Mouse (Mus musculus) ES-E14 (cell line): ENCODE data around the gene Tecr. TPM values are rescaled to one million over a fixed set of nuclear protein-coding genes. Genes with fewer than 3 reads are reported as not detected.

ENCODE experiments used
- DNase-seq: peaks from one replicate; pipeline ENCODE4 v3.0.0-alpha.2; 2013; ENCODE audit warnings: low read depth, low spot score
- H3K27ac ChIP-seq: 2 replicates; pipeline ENCODE4 v1.5.1; 2012; ENCODE audit warnings: low read depth, mild to moderate bottlenecking, low read length, moderate library complexity, mixed read lengths; ENCODE audit not compliant: poor library complexity, insufficient read depth, severe bottlenecking
- H3K36me3 ChIP-seq: 2 replicates; pipeline ENCODE4 v1.6.1; 2012; ENCODE audit warnings: mild to moderate bottlenecking, low read length, moderate library complexity, mixed read lengths; ENCODE audit not compliant: control insufficient read depth, poor library complexity, insufficient read depth, severe bottlenecking
- H3K4me1 ChIP-seq, 2 experiments: fragments of 150-350 bp in 1 of 2; sonication (generic) in 1 of 2; 2 replicates each; pipeline ENCODE4 v1.6.1; 2012; ENCODE audit warnings: low read length in 2 of 2, mild to moderate bottlenecking in 1 of 2, mixed read lengths in 1 of 2; ENCODE audit not compliant: control insufficient read depth in 2 of 2, insufficient read depth in 2 of 2, poor library complexity in 1 of 2
- H3K4me3 ChIP-seq, 2 experiments: fragments of 150-350 bp in 1 of 2; sonication (generic) in 1 of 2; 2 replicates each; pipeline ENCODE4 v1.5.1; 2012; ENCODE audit warnings: low read length in 2 of 2, low read depth in 1 of 2, mild to moderate bottlenecking in 1 of 2, mixed read lengths in 1 of 2; ENCODE audit not compliant: insufficient read depth in 1 of 2, poor library complexity in 1 of 2, severe bottlenecking in 1 of 2
- H3K9ac ChIP-seq: 2 replicates; pipeline ENCODE4 v1.6.1; 2012; ENCODE audit warnings: low read depth, mild to moderate bottlenecking, low read length, mixed read lengths; ENCODE audit not compliant: poor library complexity, insufficient read depth, severe bottlenecking
- H3K9me3 ChIP-seq: fragments of 150-350 bp; sonication (generic); 2 replicates; pipeline ENCODE4 v1.6.1; 2012; ENCODE audit warnings: low read depth, mild to moderate bottlenecking, low read length; ENCODE audit not compliant: control insufficient read depth, insufficient read depth
- CHD2 ChIP-seq: IDR thresholded peaks from 2 replicates; pipeline ENCODE4 v1.6.1; 2014; ENCODE audit warnings: mild to moderate bottlenecking, low read depth, low read length, inconsistent platforms
- HCFC1 ChIP-seq: IDR thresholded peaks from 2 replicates; pipeline ENCODE4 v1.6.1; 2012; ENCODE audit warnings: low read length, inconsistent platforms, borderline replicate concordance; ENCODE audit not compliant: insufficient read depth
- MAFK ChIP-seq: IDR thresholded peaks from 2 replicates; pipeline ENCODE4 v1.6.1; 2014; ENCODE audit warnings: mild to moderate bottlenecking, low read depth, low read length, inconsistent platforms; ENCODE audit not compliant: insufficient read depth
- ZC3H11A ChIP-seq: IDR thresholded peaks from 2 replicates; pipeline ENCODE4 v1.6.1; 2012; ENCODE audit warnings: low read depth, mild to moderate bottlenecking, inconsistent platforms, low read length, borderline replicate concordance
- ZNF384 ChIP-seq: IDR thresholded peaks from 2 replicates; pipeline ENCODE4 v1.6.1; 2012; ENCODE audit warnings: low read depth, low read length, inconsistent platforms
- in situ Hi-C, 2 experiments: fragments of 600-800 bp; cut with MboI; formaldehyde crosslinking; loops; one replicate each; pipeline ENCODE4 v1.15.1; 2025; ENCODE audit warnings: low sequenced_read_pairs in 2 of 2, inconsistent platforms in 1 of 2; ENCODE audit not compliant: unreplicated experiment in 2 of 2
- total RNA-seq: library from RNA; depleted of rRNA; stranded (reverse); fragments of 300-350 nt; gene quantifications from 2 replicates; pipeline ENCODE4 v1.2.3, GENCODE M21; 2012

The Tecr gene
- total RNA-seq, 1 experiment = 246 TPM

GRCm38 (mm10) chr8:83570272-83571000, 37.3 kb downstream of the Tecr start:
- Histone ChIP-seq H3K27ac (no peak overlapping the region), H3K36me3 (peaks cover 29% of the 10 kb centered on the region), H3K9ac (no peak overlapping the region), H3K4me1 (peaks cover 11 to 25% of the 10 kb centered on the region in 2 experiments; a peak in 3 of 4 replicates), H3K9me3 (no peaks in the 10 kb centered on the region), H3K4me3 (no peak overlapping the region)
- TF ChIP-seq ZNF384 (no peak), ZC3H11A (no peak), MAFK (no peak), HCFC1 (no peak), CHD2 (no peak)
- in situ Hi-C loops = no loop called here
- DNase-seq = no peak

- TF ChIP-seq ZNF384 = no peak
- no peak for TF ChIP-seq CHD2
- in situ Hi-C loops = no loop called here
- H3K36me3 ChIP-seq = peaks cover 29% of the 10 kb centered on the region
Measured at GRCm38 (mm10) chr8:83569165-83569564, 38.6 kb downstream of the Tecr start.

DNA sequence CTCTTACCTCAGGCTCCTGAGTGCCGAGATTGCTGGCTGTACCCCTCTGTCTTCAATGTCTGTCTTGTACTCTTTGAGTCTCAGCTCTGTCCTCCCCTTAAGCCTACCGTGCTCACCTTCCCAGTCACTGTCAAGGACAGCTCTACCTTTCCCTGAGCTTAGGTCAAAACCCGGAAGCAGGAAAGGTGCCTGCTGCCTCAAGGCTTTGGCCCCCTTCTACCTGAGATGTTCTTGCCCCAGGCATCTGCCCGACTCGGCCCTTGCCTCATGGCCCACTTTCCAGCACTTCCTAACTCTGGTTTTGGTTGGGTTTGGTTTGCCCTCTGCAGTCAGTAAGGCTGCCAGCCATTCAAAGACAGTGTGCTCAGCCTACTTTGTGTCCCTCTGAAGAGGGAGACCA, 39.0 kb downstream of the Tecr start:
- DNase-seq = no peak
- no peak overlapping the region for H3K27ac ChIP-seq
- TF ChIP-seq CHD2 (no peak), MAFK (no peak), HCFC1 (no peak), ZNF384 (no peak), ZC3H11A (no peak)
- H3K4me1 ChIP-seq = peaks cover 10 to 16% of the 10 kb centered on the region in 2 experiments; a peak in 3 of 4 replicates
- in situ Hi-C loops = no loop called here
- no peaks in the 10 kb centered on the region for H3K9me3 ChIP-seq
- H3K36me3 ChIP-seq = peaks cover 28% of the 10 kb centered on the region
- H3K4me3 ChIP-seq = no peak overlapping the region
- no peak overlapping the region for H3K9ac ChIP-seq

More at GRCm38 (mm10) chr8:83569165-83569564, 38.6 kb downstream of the Tecr start:
- no peak for DNase-seq
- no peak overlapping the region for H3K9ac ChIP-seq
- no peak overlapping the region for H3K4me3 ChIP-seq
- H3K4me1 ChIP-seq = peaks cover 11 to 19% of the 10 kb centered on the region in 2 experiments; a peak in 3 of 4 replicates
- H3K9me3 ChIP-seq = no peaks in the 10 kb centered on the region
- no peak overlapping the region for H3K27ac ChIP-seq

DNA sequence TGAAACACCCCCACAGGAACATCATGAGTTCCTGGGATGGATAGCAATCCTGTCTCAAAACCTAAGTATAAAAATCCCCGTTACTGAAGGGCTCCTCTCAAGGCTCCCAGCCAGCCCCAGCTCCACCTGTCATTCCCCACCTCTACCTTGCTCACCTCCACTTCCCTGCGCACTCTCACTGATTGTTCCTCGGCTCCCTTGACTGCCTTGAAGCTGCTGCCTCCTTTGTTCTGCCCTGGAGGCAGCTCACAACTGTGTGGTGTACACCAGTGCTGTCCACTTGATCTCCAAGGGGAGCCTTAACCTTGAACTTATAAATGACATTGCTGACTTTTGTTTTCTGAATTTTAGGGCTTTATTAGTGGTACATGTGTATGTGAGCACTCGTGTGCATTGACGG, 39.6 kb downstream of the Tecr start:
- in situ Hi-C loops = no loop called here

More for the DNA sequence above, 39.6 kb downstream of the Tecr start:
- no peak for DNase-seq
- no peak overlapping the region for H3K4me3 ChIP-seq
- H3K9ac ChIP-seq = no peak overlapping the region
- no peak overlapping the region for H3K27ac ChIP-seq
- TF ChIP-seq CHD2 (no peak), ZNF384 (no peak), ZC3H11A (no peak), MAFK (no peak), HCFC1 (no peak)
- peaks cover 22% of the 10 kb centered on the region for H3K36me3 ChIP-seq
- no peaks in the 10 kb centered on the region for H3K9me3 ChIP-seq
- peaks cover 9 to 10% of the 10 kb centered on the region in 2 experiments; a peak in 3 of 4 replicates for H3K4me1 ChIP-seq
